27 mouse cellular contexts compared by ENCODE assay signal in genomic region chr12:58743800-58744199, GRCm38 (mm10).
DNase-seq lines count a peak whose midpoint lies in the region; ATAC-seq and TF ChIP-seq lines count a peak whose summit lies in the region.
"Had no signal": no experiment of that assay in that cellular context is flagged by ENCODE, and none has a peak within 500 bp of the region (broad histone marks: within the 10 kb centered on the region; RNA-seq: fewer than 3 reads in every experiment).

No protein-coding gene starts in this region.

- TF ChIP-seq CTCF in forebrain, postnatal 0 days (IDR thresholded peaks at IDR 0.05; ENCODE audit: low read depth), result no peak
- TF ChIP-seq CTCF in left cerebral cortex, adult 2 months (IDR thresholded peaks at IDR 0.05), result no peak

- peak; percentile 46 for DNase-seq in forebrain, postnatal 0 days
- DNase-seq in forebrain, embryonic 11.5 days (ENCODE audit: low spot score), result no peak
- no peak for DNase-seq in left cerebral cortex, adult 2 months (ENCODE audit: extremely low spot score in 1 of 2, low spot score in 2 of 2)
- DNase-seq in left cerebral cortex, postnatal 4 days, result no peak
- DNase-seq in brain, adult 2 months (ENCODE audit: low read depth, low spot score), result peak; percentile 74
- DNase-seq in brain, embryonic 18.5 days (ENCODE audit: low read depth, low spot score), result peak; percentile 37
- DNase-seq in adrenal gland, adult 8-10 months, result no peak
- DNase-seq: adrenal gland, postnatal 25 days; cerebellum, adult 8-10 months; cerebellum, postnatal 36 days; gastrocnemius, postnatal 10 days; heart, postnatal 14 days; kidney, adult 9 months; kidney, postnatal 10 days; liver, embryonic 13.5 days; lung, adult 18-20 months; lung, postnatal 4 days; right cerebral cortex, postnatal 14 days; thymus, postnatal 14 days had no signal

- no peak overlapping the region for H3K27ac ChIP-seq in forebrain, postnatal 0 days (ENCODE audit: low read depth, low read length)
- H3K27ac ChIP-seq in forebrain, embryonic 11.5 days (ENCODE audit: low read depth, low read length), result no peak overlapping the region
- peak overlapping the region; percentile 59 for H3K27ac ChIP-seq in left cerebral cortex, adult 2 months
- H3K27ac ChIP-seq: limb, embryonic 10.5 days; limb, embryonic 15.5 days; liver, embryonic 13.5 days; midbrain, embryonic 12.5 days; neural tube, embryonic 12.5 days had no signal

- no peak overlapping the region for H3K4me3 ChIP-seq in forebrain, postnatal 0 days (ENCODE audit: low read depth, low read length)
- no peak overlapping the region for H3K4me3 ChIP-seq in forebrain, embryonic 11.5 days (ENCODE audit: low read depth, low read length)
- no peak overlapping the region for H3K4me3 ChIP-seq in left cerebral cortex, adult 2 months
- H3K4me3 ChIP-seq: limb, embryonic 10.5 days; limb, embryonic 15.5 days; liver, embryonic 13.5 days; megakaryocyte, embryonic 14.5 days; midbrain, embryonic 12.5 days; neural tube, embryonic 12.5 days had no signal

- H3K4me1 ChIP-seq in forebrain, postnatal 0 days (ENCODE audit: insufficient read depth), result no peaks in the 10 kb centered on the region
- no peaks in the 10 kb centered on the region for H3K4me1 ChIP-seq in forebrain, embryonic 11.5 days (replicated peaks; ENCODE audit: control insufficient read depth, insufficient read depth, low read length)
- H3K4me1 ChIP-seq: limb, embryonic 15.5 days; liver, embryonic 13.5 days; midbrain, embryonic 12.5 days; neural tube, embryonic 12.5 days had no signal

- intact Hi-C loops in left cerebral cortex, adult 2 months (cut with DNase I), result no loop called here
- intact Hi-C loops in left cerebral cortex, postnatal 4 days (cut with DNase I), result no loop called here

- no peaks in the 10 kb centered on the region for H3K9me3 ChIP-seq in forebrain, postnatal 0 days (ENCODE audit: low read length)
- H3K9me3 ChIP-seq in forebrain, embryonic 11.5 days (ENCODE audit: control insufficient read depth, low read length), result no peaks in the 10 kb centered on the region
- H3K9me3 ChIP-seq: limb, embryonic 10.5 days; limb, embryonic 15.5 days; liver, embryonic 13.5 days; megakaryocyte, embryonic 14.5 days; midbrain, embryonic 12.5 days; neural tube, embryonic 12.5 days had no signal

- H3K36me3 ChIP-seq in forebrain, postnatal 0 days (ENCODE audit: insufficient read depth), result no peaks in the 10 kb centered on the region
- no peaks in the 10 kb centered on the region for H3K36me3 ChIP-seq in forebrain, embryonic 11.5 days (ENCODE audit: control insufficient read depth, insufficient read depth, low read length)
- H3K36me3 ChIP-seq: limb, embryonic 10.5 days; limb, embryonic 15.5 days; liver, embryonic 13.5 days; midbrain, embryonic 12.5 days; neural tube, embryonic 12.5 days had no signal

- no peak overlapping the region for H3K4me2 ChIP-seq in forebrain, postnatal 0 days (ENCODE audit: low read depth)
- no peak overlapping the region for H3K4me2 ChIP-seq in forebrain, embryonic 11.5 days (ENCODE audit: low read depth, low read length, severe bottlenecking)
- H3K4me2 ChIP-seq: limb, embryonic 15.5 days; liver, embryonic 13.5 days; midbrain, embryonic 12.5 days; neural tube, embryonic 12.5 days had no signal

- 25% methylated on average over 1 of the region's 1 CpGs for WGBS in forebrain, postnatal 0 days
- 93% methylated on average over 1 of the region's 1 CpGs for WGBS in forebrain, embryonic 11.5 days

- peak; percentile 84 for ATAC-seq in forebrain, postnatal 0 days
- no peak for ATAC-seq in forebrain, embryonic 11.5 days (replicated peaks; ENCODE audit: low FRiP score)
- ATAC-seq: CD4-positive, CD25-positive, alpha-beta regulatory T cell, adult 4 months; intestine, postnatal 0 days; lung, postnatal 0 days had no signal

- no peak overlapping the region for H3K9ac ChIP-seq in forebrain, postnatal 0 days
- no peak overlapping the region for H3K9ac ChIP-seq in forebrain, embryonic 11.5 days (ENCODE audit: low read length)
- H3K9ac ChIP-seq: limb, embryonic 15.5 days; liver, embryonic 13.5 days; midbrain, embryonic 12.5 days; neural tube, embryonic 12.5 days had no signal

- H3K27me3 ChIP-seq in forebrain, postnatal 0 days (ENCODE audit: insufficient read depth, low read length), result no peaks in the 10 kb centered on the region
- H3K27me3 ChIP-seq in forebrain, embryonic 11.5 days (ENCODE audit: control insufficient read depth, insufficient read depth, low read length), result no peaks in the 10 kb centered on the region
- H3K27me3 ChIP-seq: limb, embryonic 15.5 days; liver, embryonic 13.5 days; megakaryocyte, embryonic 14.5 days; midbrain, embryonic 12.5 days; neural tube, embryonic 12.5 days had no signal

Comparison
In these comparisons a context has a peak if more than half of its experiments do, and no peak if none do; other contexts are left out.
1. DNase-seq: peak in forebrain, postnatal 0 days (single experiment), brain, adult 2 months (single experiment) and brain, embryonic 18.5 days (single experiment); none in forebrain, embryonic 11.5 days (single experiment), left cerebral cortex, adult 2 months (0 of 2), left cerebral cortex, postnatal 4 days (single experiment) and adrenal gland, adult 8-10 months (single experiment).